Mouse (Mus musculus) 3134 (cell line): ENCODE data around the gene Lrrc3.

Source experiments
- DNase-seq: peaks from one replicate; pipeline ENCODE4 v3.0.0-alpha.2; 2011; ENCODE audit warnings: low spot score; ENCODE audit not compliant: insufficient read length; ENCODE audit errors: extremely low read depth

The Lrrc3 gene

GRCm38 (mm10) chr10:77869651-77870050, 32.7 kb downstream of the Lrrc3 start:
- no peak for DNase-seq

- no peak for DNase-seq
Observed at GRCm38 (mm10) chr10:77867546-77867945, 34.8 kb downstream of the Lrrc3 start.

- no peak for DNase-seq
Observed at GRCm38 (mm10) chr10:77864762-77865143, 37.6 kb downstream of the Lrrc3 start.

- no peak for DNase-seq
Observed at GRCm38 (mm10) chr10:77864067-77864761, 38.1 kb downstream of the Lrrc3 start.

GRCm38 (mm10) chr10:77861675-77862074, 40.7 kb downstream of the Lrrc3 start, which contains the start of gene Gm3285:
Gene Gm3285 (plus strand): TSS chr10:77861975.
- no peak for DNase-seq

GRCm38 (mm10) chr10:77852559-77852958, 49.8 kb downstream of the Lrrc3 start, which contains the start of gene Gm10318:
Gene Gm10318 (plus strand): TSS chr10:77852859.
- DNase-seq = no peak
